23 mouse cellular contexts compared by ENCODE assay signal in the genomic region with DNA sequence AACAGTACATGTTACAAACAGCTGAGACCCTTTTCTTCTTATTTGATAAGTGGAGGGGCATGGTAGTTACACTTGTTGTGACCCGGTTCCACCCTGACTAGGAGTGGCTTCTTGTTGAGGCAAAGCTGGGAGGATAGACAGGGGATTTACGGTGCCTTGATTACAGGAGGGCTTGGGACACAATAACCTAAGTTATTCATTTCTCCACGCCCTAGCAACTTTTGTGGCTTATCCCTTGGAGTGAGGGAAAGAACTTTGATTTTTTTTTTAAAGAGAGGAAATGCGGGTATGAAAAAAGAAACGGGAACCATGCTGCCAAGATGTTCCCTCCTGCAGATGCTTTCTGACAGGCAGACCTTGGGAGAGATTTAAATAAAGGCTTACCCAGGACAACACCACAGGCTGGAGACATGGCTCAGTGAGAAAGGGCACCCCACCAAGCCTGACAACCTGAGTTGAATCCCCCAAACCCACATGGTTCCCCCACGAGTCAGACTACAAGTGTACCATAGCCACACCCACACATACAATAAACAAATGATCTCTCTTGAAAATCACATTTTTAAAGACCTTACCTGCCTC. TPM values are rescaled to one million over a fixed set of nuclear protein-coding genes. Genes with fewer than 3 reads are reported as not detected.
DNase-seq lines count a peak whose midpoint lies in the region; ATAC-seq and TF ChIP-seq lines count a peak whose summit lies in the region.
"Had no signal": no experiment of that assay in that cellular context is flagged by ENCODE, and none has a peak within 500 bp of the region (broad histone marks: within the 10 kb centered on the region; RNA-seq: fewer than 3 reads in every experiment).

No protein-coding gene starts in this region.

- WGBS in heart, embryonic 10.5 days, result 73% methylated on average over 6 of the region's 6 CpGs
- 28% methylated on average over 6 of the region's 6 CpGs for WGBS in kidney, embryonic 16.5 days
- WGBS in stomach, postnatal 0 days, result 52% methylated on average over 6 of the region's 6 CpGs

- H3K27ac ChIP-seq in heart, embryonic 10.5 days, result no peak overlapping the region
- no peak overlapping the region for H3K27ac ChIP-seq in kidney, embryonic 16.5 days (ENCODE audit: low read length)
- H3K27ac ChIP-seq in stomach, postnatal 0 days (replicated peaks), result 0 out of 2 replicates have a peak overlapping the region, but pooled peaks have one; percentile 1
- H3K27ac ChIP-seq: embryonic facial prominence, embryonic 12.5 days; embryonic facial prominence, embryonic 15.5 days; gastrocnemius, adult 2 months; heart, embryonic 13.5 days; hindbrain, embryonic 13.5 days had no signal

- H3K27me3 ChIP-seq in heart, embryonic 10.5 days (ENCODE audit: insufficient read depth, poor library complexity, severe bottlenecking), result no peaks in the 10 kb centered on the region
- no peaks in the 10 kb centered on the region for H3K27me3 ChIP-seq in kidney, embryonic 16.5 days (ENCODE audit: insufficient read depth, low read length)
- no peaks in the 10 kb centered on the region for H3K27me3 ChIP-seq in stomach, postnatal 0 days (ENCODE audit: control insufficient read depth, insufficient read depth, low read length)
- H3K27me3 ChIP-seq: embryonic facial prominence, embryonic 12.5 days; heart, embryonic 13.5 days; hindbrain, embryonic 13.5 days had no signal

- no peak for ATAC-seq in kidney, embryonic 16.5 days (ENCODE audit: low FRiP score, low TSS enrichment)
- no peak for ATAC-seq in stomach, postnatal 0 days (ENCODE audit: low FRiP score, low TSS enrichment)
- ATAC-seq in monocyte, adult 5-6 weeks (replicated peaks; ENCODE audit: insufficient number of reproducible peaks, low FRiP score, low TSS enrichment, poor library complexity, severe bottlenecking), result no peak
- ATAC-seq: forebrain, embryonic 14.5 days; forebrain, postnatal 0 days; hindbrain, embryonic 16.5 days had no signal

- TF ChIP-seq CTCF in stomach, postnatal 0 days (IDR thresholded peaks at IDR 0.05; ENCODE audit: low read depth), result no peak

- H3K4me3 ChIP-seq in heart, embryonic 10.5 days, result no peak overlapping the region
- H3K4me3 ChIP-seq in kidney, embryonic 16.5 days (ENCODE audit: low read length), result no peak overlapping the region
- H3K4me3 ChIP-seq in stomach, postnatal 0 days (ENCODE audit: low read depth, low read length), result no peak overlapping the region
- H3K4me3 ChIP-seq: embryonic facial prominence, embryonic 12.5 days; embryonic facial prominence, embryonic 15.5 days; gastrocnemius, adult 2 months; heart, embryonic 13.5 days; hindbrain, embryonic 13.5 days had no signal

- no peak overlapping the region for H3K9ac ChIP-seq in kidney, embryonic 16.5 days (replicated peaks; ENCODE audit: low read length)
- H3K9ac ChIP-seq in stomach, postnatal 0 days (ENCODE audit: low read length), result no peak overlapping the region
- H3K9ac ChIP-seq: embryonic facial prominence, embryonic 12.5 days; embryonic facial prominence, embryonic 15.5 days; forebrain, postnatal 0 days; heart, embryonic 13.5 days; hindbrain, embryonic 13.5 days had no signal

- no peaks in the 10 kb centered on the region for H3K9me3 ChIP-seq in heart, embryonic 10.5 days
- no peaks in the 10 kb centered on the region for H3K9me3 ChIP-seq in kidney, embryonic 16.5 days (ENCODE audit: low read length)
- no peaks in the 10 kb centered on the region for H3K9me3 ChIP-seq in stomach, postnatal 0 days (ENCODE audit: control insufficient read depth, low read length)
- H3K9me3 ChIP-seq: embryonic facial prominence, embryonic 12.5 days; embryonic facial prominence, embryonic 15.5 days; heart, embryonic 13.5 days; hindbrain, embryonic 13.5 days had no signal

- peak overlapping the region; percentile 10; the same call in 1 of the 2 replicates for H3K4me2 ChIP-seq in kidney, embryonic 16.5 days (replicated peaks; ENCODE audit: low read depth, low read length)
- H3K4me2 ChIP-seq in stomach, postnatal 0 days (replicated peaks; ENCODE audit: low read depth), result no peak overlapping the region
- H3K4me2 ChIP-seq: embryonic facial prominence, embryonic 12.5 days; embryonic facial prominence, embryonic 15.5 days; heart, embryonic 13.5 days; hindbrain, embryonic 13.5 days had no signal

- peaks cover 18% of the 10 kb centered on the region for H3K4me1 ChIP-seq in heart, embryonic 10.5 days
- H3K4me1 ChIP-seq in kidney, embryonic 16.5 days (ENCODE audit: insufficient read depth, low read length), result peaks cover 15% of the 10 kb centered on the region
- no peaks in the 10 kb centered on the region for H3K4me1 ChIP-seq in stomach, postnatal 0 days (replicated peaks; ENCODE audit: control insufficient read depth, insufficient read depth)
- H3K4me1 ChIP-seq: embryonic facial prominence, embryonic 12.5 days; embryonic facial prominence, embryonic 15.5 days had no signal

- no peaks in the 10 kb centered on the region for H3K36me3 ChIP-seq in heart, embryonic 10.5 days
- H3K36me3 ChIP-seq in kidney, embryonic 16.5 days (ENCODE audit: insufficient read depth, low read length), result no peaks in the 10 kb centered on the region
- no peaks in the 10 kb centered on the region for H3K36me3 ChIP-seq in stomach, postnatal 0 days (ENCODE audit: control insufficient read depth, insufficient read depth, low read length)
- H3K36me3 ChIP-seq: embryonic facial prominence, embryonic 12.5 days; embryonic facial prominence, embryonic 15.5 days; heart, embryonic 13.5 days; hindbrain, embryonic 13.5 days had no signal

- no peak for TF ChIP-seq EP300 in stomach, postnatal 0 days (optimal IDR thresholded peaks at IDR 0.05)

- peak; percentile 65 for DNase-seq in heart, embryonic 10.5 days (ENCODE audit: low spot score)
- no peak for DNase-seq in heart, adult 8-10 months (ENCODE audit: low spot score)
- no peak for DNase-seq in kidney, adult 18-20 months
- no peak for DNase-seq in stomach, postnatal 0 days (ENCODE audit: low spot score)
- DNase-seq: adrenal gland, adult 2 months; adrenal gland, postnatal 14 days; cerebellum, adult 11 months; cerebellum, adult 9-11 months; cerebellum, postnatal 25 days; forebrain, postnatal 0 days; gastrocnemius, adult 2 months; gastrocnemius, postnatal 14 days; heart, adult 11 months; heart, postnatal 14 days; heart, postnatal 4 days had no signal

RNA-seq across cellular contexts. Expression of gene Bcat1, which starts 20.6 kb away (rescaled TPM):
- 33.2 and 49.6 TPM in 2 replicates for polyA plus RNA-seq in heart, embryonic 10.5 days (2016; fragmentation: Nextera tagmentation; extraction: Ambion mirVana)
- total RNA-seq in heart, adult 8-10 months (2022), result 1 to 10 TPM in 2 of 4 experiments, under 1 TPM in 2; 0.34 to 1.6 (median 1.0) TPM
- polyA plus RNA-seq in kidney, embryonic 16.5 days (2015; fragmentation: Nextera tagmentation; extraction: Ambion mirVana), result 7.1 and 9.2 TPM in 2 replicates
- 6.3 and 7.4 TPM in 2 replicates for polyA plus RNA-seq in stomach, postnatal 0 days (2015; fragmentation: Nextera tagmentation; extraction: Ambion mirVana)
- not detected in 3 replicates for total RNA-seq in monocyte, adult 5-6 weeks (2017)
